Mouse (Mus musculus): ENCODE measurements around the gene Vps45.

Vps45 gene

DNA sequence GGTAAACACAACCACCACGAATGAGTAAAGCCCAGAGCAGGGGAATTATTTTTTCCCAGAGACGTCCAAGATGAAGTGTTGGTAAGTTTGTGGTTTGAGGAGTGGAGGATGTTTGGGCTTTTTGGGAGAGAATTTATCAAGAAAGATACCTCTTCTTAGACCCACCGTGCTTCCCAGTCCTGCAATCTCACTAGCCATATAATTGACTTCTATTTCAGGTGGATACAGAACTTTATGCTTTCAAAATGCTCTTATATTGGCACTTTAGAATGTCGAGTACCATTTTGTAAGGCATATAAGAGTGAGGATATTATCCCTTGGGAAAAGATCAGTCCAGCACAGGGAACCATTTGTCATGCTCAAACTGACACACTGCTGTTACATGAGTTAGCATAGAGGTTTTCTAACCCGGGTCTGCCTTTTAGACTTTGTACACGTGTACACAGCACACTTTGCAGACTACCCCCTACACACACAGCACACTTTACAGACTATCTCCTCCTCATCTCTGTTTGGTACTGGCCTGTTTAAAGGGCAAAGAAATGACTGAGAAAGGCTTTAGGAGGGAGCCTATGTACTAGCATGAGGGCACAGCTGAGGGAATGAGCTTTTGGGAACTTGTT lies 61.7 kb downstream of the Vps45 start:
- Histone ChIP-seq H3K27me3 (ENCODE audit: insufficient read depth, low read length) (peaks cover 70% of the 10 kb centered on the region), H3K36me3 (ENCODE audit: insufficient read depth, low read length) (no peaks in the 10 kb centered on the region), H3K4me3 (replicated peaks; ENCODE audit: low read length) (peak overlapping the region; percentile 84), H3K9me3 (ENCODE audit: low read length) (no peaks in the 10 kb centered on the region), H3K4me1 (replicated peaks; ENCODE audit: low read depth, low read length) (peaks cover 57% of the 10 kb centered on the region)
- TF ChIP-seq NANOG (IDR thresholded peaks at IDR 0.05; ENCODE audit: borderline replicate concordance, low read length) = no peak
- TF ChIP-seq CTCF (conservative IDR thresholded peaks at IDR 0.05; ENCODE audit: low read length) = no peak
- no peak for TF ChIP-seq POU5F1 (IDR thresholded peaks at IDR 0.05; ENCODE audit: borderline replicate concordance, low read length)

DNA sequence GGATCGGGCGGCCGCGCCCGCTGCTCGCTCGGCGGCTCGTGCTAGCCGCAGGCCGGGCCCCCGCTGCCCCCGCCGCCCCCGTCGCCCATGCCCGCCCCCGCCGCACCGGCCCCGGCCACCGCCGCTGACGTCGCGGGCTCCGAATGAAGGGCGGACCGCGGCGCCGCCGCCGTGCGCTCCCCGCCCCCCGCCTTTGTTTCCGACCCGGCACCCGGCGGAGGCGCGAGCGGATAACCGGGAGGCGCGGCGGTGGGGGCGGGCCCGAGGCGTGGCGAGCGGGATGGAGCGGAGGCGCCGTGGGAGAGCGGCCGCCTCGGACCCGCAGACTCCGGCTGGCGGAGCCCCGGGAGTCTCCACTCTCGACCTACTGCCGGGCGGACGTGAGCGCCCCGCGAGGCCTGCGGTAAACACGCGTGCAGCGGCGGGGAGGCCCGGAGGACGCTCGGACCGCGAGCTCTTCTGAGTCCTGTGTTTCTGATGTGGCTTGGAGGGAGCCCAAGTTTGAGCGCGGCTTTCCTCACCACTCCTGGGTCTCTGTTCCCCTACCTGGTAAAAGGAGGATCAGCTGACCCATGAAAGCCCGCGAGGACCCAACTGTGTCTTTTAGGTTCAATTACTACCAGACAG lies 62.4 kb downstream of the Vps45 start, which contains the start of gene Plekho1:
Gene Plekho1, minus strand, starts transcription at position 200 of the 627 bp plus-strand sequence.
- H3K27me3 ChIP-seq (ENCODE audit: insufficient read depth, low read length) = peaks cover 77% of the 10 kb centered on the region
- no peak for TF ChIP-seq CTCF (conservative IDR thresholded peaks at IDR 0.05; ENCODE audit: low read length)
- H3K36me3 ChIP-seq (ENCODE audit: insufficient read depth, low read length) = no peaks in the 10 kb centered on the region
- peaks cover 60% of the 10 kb centered on the region for H3K4me1 ChIP-seq (replicated peaks; ENCODE audit: low read depth, low read length)
- no peaks in the 10 kb centered on the region for H3K9me3 ChIP-seq (ENCODE audit: low read length)
- peak within 1 kb of the TSS; percentile 84 for H3K4me3 ChIP-seq (replicated peaks; ENCODE audit: low read length)

DNA sequence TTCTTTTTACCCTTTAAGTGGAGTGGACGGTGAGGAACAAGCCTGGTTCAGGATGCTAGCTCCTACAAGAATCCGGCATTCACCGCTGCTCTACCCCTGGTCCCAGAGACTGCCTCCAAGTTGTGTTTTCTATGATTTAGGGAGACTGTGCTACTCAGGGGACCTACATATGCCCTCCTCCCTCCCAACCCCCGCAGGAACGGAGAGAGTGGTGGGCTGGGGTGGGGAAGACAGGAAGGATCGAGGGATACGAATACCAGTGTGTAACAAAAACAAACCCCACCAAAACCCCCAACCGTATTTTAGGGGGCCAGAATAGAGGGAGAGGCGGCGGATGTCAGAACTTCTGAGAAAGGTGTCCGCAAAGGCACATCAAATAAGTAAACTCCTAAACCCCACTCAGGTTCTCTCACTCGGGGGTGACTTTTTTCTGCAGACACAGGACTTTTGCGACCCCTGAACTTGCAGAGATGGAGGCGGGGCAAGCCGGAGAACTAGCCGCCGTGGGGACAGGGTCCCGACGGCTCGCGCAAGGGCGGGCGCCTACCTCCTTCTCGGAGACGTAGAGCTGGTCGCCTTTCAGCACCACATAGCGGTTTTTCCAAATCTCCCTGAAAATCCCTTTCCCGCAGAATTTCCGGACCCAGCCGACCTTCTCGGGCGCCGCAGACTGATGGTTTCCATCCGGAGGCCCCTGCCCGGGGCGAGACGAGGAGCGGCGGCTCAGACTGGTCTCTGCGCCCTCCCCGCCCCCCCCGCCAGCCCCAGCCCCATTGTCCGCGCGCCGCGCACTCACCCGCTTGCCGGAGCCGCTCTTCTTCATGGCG lies 63.1 kb downstream of the Vps45 start:
- H3K9me3 ChIP-seq (ENCODE audit: low read length) = no peaks in the 10 kb centered on the region
- H3K36me3 ChIP-seq (ENCODE audit: insufficient read depth, low read length) = no peaks in the 10 kb centered on the region
- peaks cover 59% of the 10 kb centered on the region for H3K4me1 ChIP-seq (replicated peaks; ENCODE audit: low read depth, low read length)
- peaks cover 84% of the 10 kb centered on the region for H3K27me3 ChIP-seq (ENCODE audit: insufficient read depth, low read length)
- peak overlapping the region; percentile 84 for H3K4me3 ChIP-seq (replicated peaks; ENCODE audit: low read length)
- TF ChIP-seq NANOG (IDR thresholded peaks at IDR 0.05; ENCODE audit: borderline replicate concordance, low read length) (no peak), CTCF (conservative IDR thresholded peaks at IDR 0.05; ENCODE audit: low read length) (no peak)

DNA sequence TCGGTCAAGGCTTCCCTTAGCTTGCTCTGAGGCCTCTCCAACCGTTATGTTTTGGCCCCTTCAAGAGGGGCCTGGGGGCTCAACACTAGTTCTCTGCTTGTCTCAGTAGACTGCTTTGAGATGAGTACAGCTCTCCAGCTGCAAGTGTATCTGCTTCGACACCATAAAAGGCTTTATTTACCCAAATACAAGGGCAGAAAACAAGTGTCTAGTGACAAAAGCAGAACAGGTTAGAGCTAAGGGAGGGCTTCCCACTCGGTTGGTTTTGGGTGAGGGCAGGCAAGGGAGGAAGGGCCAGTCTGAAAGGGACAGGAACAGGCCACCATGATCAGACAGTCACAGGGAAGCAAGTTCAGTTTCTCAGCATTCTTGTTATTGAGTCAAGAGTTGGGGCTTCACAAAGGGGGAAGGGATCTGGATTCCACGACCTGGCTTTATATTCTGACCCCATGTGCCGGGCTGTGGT lies 63.9 kb downstream of the Vps45 start:
- H3K4me3 ChIP-seq (replicated peaks; ENCODE audit: low read length) = no peak overlapping the region; the same call in 1 of the 2 replicates
- no peaks in the 10 kb centered on the region for H3K9me3 ChIP-seq (ENCODE audit: low read length)
- peaks cover 58% of the 10 kb centered on the region for H3K4me1 ChIP-seq (replicated peaks; ENCODE audit: low read depth, low read length)
- TF ChIP-seq NANOG (IDR thresholded peaks at IDR 0.05; ENCODE audit: borderline replicate concordance, low read length) = no peak
- no peak for TF ChIP-seq POU5F1 (IDR thresholded peaks at IDR 0.05; ENCODE audit: borderline replicate concordance, low read length)
- TF ChIP-seq CTCF (conservative IDR thresholded peaks at IDR 0.05; ENCODE audit: low read length) = no peak
- peaks cover 86% of the 10 kb centered on the region for H3K27me3 ChIP-seq (ENCODE audit: insufficient read depth, low read length)
- no peaks in the 10 kb centered on the region for H3K36me3 ChIP-seq (ENCODE audit: insufficient read depth, low read length)

DNA sequence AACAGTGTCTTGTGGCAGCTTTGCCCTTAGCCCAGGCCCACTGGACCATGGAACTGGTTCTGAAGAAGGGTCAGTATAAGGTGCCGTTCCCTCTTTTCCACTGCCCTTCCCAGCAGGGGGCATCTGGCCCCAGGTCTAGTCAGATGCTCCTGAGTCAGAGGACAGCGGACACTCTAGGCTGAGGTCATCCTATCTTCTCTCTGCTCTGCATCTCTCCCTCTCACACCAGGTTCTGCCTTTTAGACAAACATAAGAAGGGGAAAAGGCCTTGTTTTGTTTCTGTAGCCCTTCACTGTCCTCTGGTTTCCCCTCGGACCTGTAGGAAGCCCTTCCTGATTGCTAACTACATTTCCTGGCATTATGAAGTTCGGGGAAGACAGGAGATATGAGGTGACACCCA lies 64.4 kb downstream of the Vps45 start:
- Histone ChIP-seq H3K9me3 (ENCODE audit: low read length) (no peaks in the 10 kb centered on the region), H3K4me3 (replicated peaks; ENCODE audit: low read length) (no peak overlapping the region), H3K36me3 (ENCODE audit: insufficient read depth, low read length) (no peaks in the 10 kb centered on the region), H3K27me3 (ENCODE audit: insufficient read depth, low read length) (peaks cover 91% of the 10 kb centered on the region), H3K4me1 (replicated peaks; ENCODE audit: low read depth, low read length) (peaks cover 63% of the 10 kb centered on the region)
- TF ChIP-seq CTCF (conservative IDR thresholded peaks at IDR 0.05; ENCODE audit: low read length) (no peak), NANOG (IDR thresholded peaks at IDR 0.05; ENCODE audit: borderline replicate concordance, low read length) (no peak), POU5F1 (IDR thresholded peaks at IDR 0.05; ENCODE audit: borderline replicate concordance, low read length) (no peak)

DNA sequence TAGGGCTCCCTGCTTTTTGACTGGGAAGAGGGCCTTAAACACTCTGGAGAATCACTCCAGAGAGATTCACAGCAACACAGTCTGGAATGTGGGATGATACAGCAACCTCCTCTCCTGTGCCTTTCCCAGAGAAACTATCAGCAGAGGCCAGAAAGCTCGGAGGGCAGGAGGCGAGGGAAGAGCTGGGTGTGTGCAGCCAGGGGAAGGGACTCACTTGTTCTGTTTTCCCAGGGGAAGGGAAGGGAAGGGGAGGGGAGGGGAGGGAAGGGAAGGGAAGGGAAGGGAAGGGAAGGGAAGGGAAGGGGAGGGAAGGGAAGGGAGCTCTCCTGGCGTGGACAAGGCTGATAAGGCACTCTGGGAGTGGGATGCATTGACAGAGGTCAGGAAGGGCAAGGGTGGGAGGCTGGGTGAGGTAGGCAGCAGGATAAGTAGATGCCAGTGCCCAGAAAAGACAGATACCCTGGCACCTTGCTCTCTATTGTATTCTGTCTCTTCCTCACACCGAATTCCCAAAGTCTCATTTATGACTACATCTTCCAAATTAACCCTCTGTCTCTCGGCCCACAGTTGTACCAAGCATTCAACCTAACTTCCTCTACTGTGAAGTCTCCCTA lies 65.2 kb downstream of the Vps45 start:
- no peak for TF ChIP-seq POU5F1 (IDR thresholded peaks at IDR 0.05; ENCODE audit: borderline replicate concordance, low read length)
- no peaks in the 10 kb centered on the region for H3K36me3 ChIP-seq (ENCODE audit: insufficient read depth, low read length)

DNA sequence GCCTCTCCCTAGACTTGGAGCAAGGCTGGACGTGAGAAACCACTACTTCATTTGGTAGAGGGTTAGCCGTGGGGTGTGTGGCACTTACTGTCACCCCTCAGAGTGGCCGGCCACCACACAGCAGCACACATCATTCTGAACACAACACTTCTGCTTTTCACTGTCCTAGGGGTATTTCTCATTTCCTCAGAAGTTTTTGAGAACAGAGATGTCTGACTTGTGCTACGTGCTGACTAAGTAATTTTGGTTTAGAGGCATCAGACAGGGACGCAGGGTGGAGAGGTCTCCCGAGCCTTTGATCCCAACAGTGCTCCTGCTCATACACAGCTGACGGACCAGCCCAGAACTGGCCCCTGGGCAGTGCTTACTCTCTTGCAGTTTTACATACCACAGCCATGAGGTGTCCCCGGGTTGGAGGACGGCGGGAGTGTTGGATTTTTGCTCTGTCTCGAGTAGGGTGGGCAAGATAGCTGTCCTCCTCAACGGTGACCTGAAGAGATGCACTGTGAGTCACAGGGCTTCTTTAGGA lies 67.8 kb downstream of the Vps45 start:
- Histone ChIP-seq H3K36me3 (ENCODE audit: insufficient read depth, low read length) (no peaks in the 10 kb centered on the region), H3K4me1 (replicated peaks; ENCODE audit: low read depth, low read length) (peaks cover 79% of the 10 kb centered on the region), H3K27me3 (ENCODE audit: insufficient read depth, low read length) (peaks cover 84% of the 10 kb centered on the region), H3K9me3 (ENCODE audit: low read length) (no peaks in the 10 kb centered on the region), H3K4me3 (replicated peaks; ENCODE audit: low read length) (no peak overlapping the region)
- TF ChIP-seq POU5F1 (IDR thresholded peaks at IDR 0.05; ENCODE audit: borderline replicate concordance, low read length) (no peak), NANOG (IDR thresholded peaks at IDR 0.05; ENCODE audit: borderline replicate concordance, low read length) (no peak), CTCF (conservative IDR thresholded peaks at IDR 0.05; ENCODE audit: low read length) (no peak)

More for the DNA sequence above, 65.2 kb downstream of the Vps45 start:
- no peaks in the 10 kb centered on the region for H3K9me3 ChIP-seq (ENCODE audit: low read length)
- H3K27me3 ChIP-seq (ENCODE audit: insufficient read depth, low read length) = peaks cover 92% of the 10 kb centered on the region
- peaks cover 71% of the 10 kb centered on the region for H3K4me1 ChIP-seq (replicated peaks; ENCODE audit: low read depth, low read length)
- no peak overlapping the region for H3K4me3 ChIP-seq (replicated peaks; ENCODE audit: low read length)

DNA sequence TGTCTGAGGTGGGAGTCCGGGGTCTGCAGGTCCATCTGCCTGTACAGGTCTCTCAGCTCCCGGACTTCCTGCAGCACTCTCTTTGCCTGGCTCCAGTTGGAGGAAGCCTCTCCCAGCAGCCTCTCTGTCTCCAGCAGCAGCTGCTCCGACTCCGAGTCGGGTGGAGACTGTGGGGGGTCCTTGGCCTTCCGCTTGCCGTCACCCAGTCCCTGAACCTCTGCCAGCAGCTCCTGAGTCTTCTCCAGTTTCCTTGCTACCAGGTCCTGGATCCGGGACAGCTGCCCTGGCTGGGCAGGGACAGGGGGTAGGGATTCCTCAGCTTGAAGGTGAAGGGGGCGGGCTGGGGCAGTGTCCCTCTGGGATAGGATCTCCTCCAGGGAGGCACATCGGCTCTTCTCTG lies 69.3 kb downstream of the Vps45 start:
- no peaks in the 10 kb centered on the region for H3K36me3 ChIP-seq (ENCODE audit: insufficient read depth, low read length)
- TF ChIP-seq POU5F1 (IDR thresholded peaks at IDR 0.05; ENCODE audit: borderline replicate concordance, low read length) = no peak
- TF ChIP-seq NANOG (IDR thresholded peaks at IDR 0.05; ENCODE audit: borderline replicate concordance, low read length) = no peak
- no peak for TF ChIP-seq CTCF (conservative IDR thresholded peaks at IDR 0.05; ENCODE audit: low read length)
- peak overlapping the region; percentile 68 for H3K4me3 ChIP-seq (replicated peaks; ENCODE audit: low read length)
- peaks cover 5% of the 10 kb centered on the region for H3K9me3 ChIP-seq (ENCODE audit: low read length)
- peaks cover 78% of the 10 kb centered on the region for H3K27me3 ChIP-seq (ENCODE audit: insufficient read depth, low read length)
- peaks cover 77% of the 10 kb centered on the region for H3K4me1 ChIP-seq (replicated peaks; ENCODE audit: low read depth, low read length)

All from E14TG2a.4 (cell line).